Mouse (Mus musculus) CH12.LX (cell line): ENCODE measurements at regions not wholly inside any gene's neighbourhood (a gene's known extent, or its start where the extent isn't known, plus 50 kb on each side); places are given as distances from the start of the nearest gene placed in this dataset.

Experiments
- DNase-seq: peaks from one replicate; pipeline ENCODE4 v3.0.0-alpha.2; 2013; ENCODE audit errors: extremely low read depth
- H3K27ac ChIP-seq: 2 replicates; pipeline ENCODE4 v1.5.1; 2012; ENCODE audit warnings: low read depth, mild to moderate bottlenecking, control low read depth, moderate library complexity; ENCODE audit not compliant: insufficient read depth
- H3K27me3 ChIP-seq: replicated peaks from 2 replicates; pipeline ENCODE3; 2012; ENCODE audit warnings: inconsistent platforms
- H3K36me3 ChIP-seq, 2 experiments: replicated peaks in 1 of 2; 2 replicates each; pipeline versions ENCODE3 to v1.6.1; 2012; ENCODE audit warnings: inconsistent platforms in 1 of 2, low read length in 1 of 2, mild to moderate bottlenecking in 1 of 2, mixed read lengths in 1 of 2, moderate library complexity in 1 of 2; ENCODE audit not compliant: control insufficient read depth in 1 of 2, insufficient read depth in 1 of 2
- H3K4me1 ChIP-seq, 2 experiments: 2 replicates each; pipeline ENCODE4 v1.6.1; 2012; ENCODE audit warnings: inconsistent platforms in 1 of 2, moderate library complexity in 1 of 2; ENCODE audit not compliant: insufficient read depth in 2 of 2, control insufficient read depth in 1 of 2
- H3K4me2 ChIP-seq: 2 replicates; pipeline ENCODE4 v1.6.1; 2012; ENCODE audit warnings: low read depth, mild to moderate bottlenecking, control low read depth; ENCODE audit not compliant: poor library complexity, insufficient read depth, severe bottlenecking
- H3K4me3 ChIP-seq, 3 experiments: fragments of 150-350 bp in 1 of 3; sonication (generic) in 1 of 3; replicated peaks in 1 of 3; 2 replicates each; pipeline versions ENCODE3 to v1.5.1; 2011 to 2012; ENCODE audit warnings: low read depth in 2 of 3, low read length in 2 of 3, mild to moderate bottlenecking in 2 of 3, moderate library complexity in 2 of 3, control low read depth in 1 of 3, improper control_type of control experiment in 1 of 3, inconsistent platforms in 1 of 3, mixed read lengths in 1 of 3; ENCODE audit not compliant: poor library complexity in 1 of 3
- H3K79me2 ChIP-seq: replicated peaks from 2 replicates; pipeline ENCODE4 v1.6.1; 2012; ENCODE audit warnings: mild to moderate bottlenecking, moderate library complexity; ENCODE audit not compliant: control insufficient read depth, poor library complexity, insufficient read depth, severe bottlenecking; ENCODE audit errors: extremely low read depth
- H3K9ac ChIP-seq: 2 replicates; pipeline ENCODE4 v1.6.1; 2012; ENCODE audit warnings: low read depth, mild to moderate bottlenecking, control low read depth, moderate library complexity; ENCODE audit not compliant: insufficient read depth
- H3K9me3 ChIP-seq: replicated peaks from 2 replicates; pipeline ENCODE3; 2012; ENCODE audit warnings: low read length, inconsistent platforms, mixed read lengths
- BHLHE40 ChIP-seq: IDR thresholded peaks from 2 replicates; pipeline ENCODE4 v1.6.1; 2011; ENCODE audit warnings: mild to moderate bottlenecking, low read depth, low read length, improper control_type of control experiment
- CHD2 ChIP-seq: IDR thresholded peaks from 2 replicates; pipeline ENCODE4 v1.6.1; 2011; ENCODE audit warnings: low read length, improper control_type of control experiment
- CTCF ChIP-seq, 2 experiments: IDR thresholded peaks in 1 of 2; conservative IDR thresholded peaks in 1 of 2; 2 replicates each; pipeline ENCODE4 v1.5.1; 2011 to 2012; ENCODE audit warnings: low read depth in 2 of 2, low read length in 2 of 2, improper control_type of control experiment in 1 of 2, inconsistent platforms in 1 of 2, mild to moderate bottlenecking in 1 of 2, moderate library complexity in 1 of 2
- ELF1 ChIP-seq: IDR thresholded peaks from 2 replicates; pipeline ENCODE4 v1.6.1; 2014; ENCODE audit warnings: low read depth, mild to moderate bottlenecking, inconsistent platforms, low read length, improper control_type of control experiment
- ETS1 ChIP-seq: conservative IDR thresholded peaks from 2 replicates; pipeline ENCODE4 v1.6.1; 2012; ENCODE audit warnings: low read depth, mild to moderate bottlenecking, inconsistent platforms, low read length, improper control_type of control experiment, moderate library complexity
- HCFC1 ChIP-seq: IDR thresholded peaks from 2 replicates; pipeline ENCODE4 v1.6.1; 2012; ENCODE audit warnings: low read depth, mild to moderate bottlenecking, inconsistent platforms, low read length, improper control_type of control experiment
- JUND ChIP-seq: conservative IDR thresholded peaks from 2 replicates; pipeline ENCODE4 v1.6.1; 2011; ENCODE audit warnings: low read depth, low read length, improper control_type of control experiment
- MAFK ChIP-seq: IDR thresholded peaks from 2 replicates; pipeline ENCODE4 v1.6.1; 2011; ENCODE audit warnings: low read length, improper control_type of control experiment; ENCODE audit not compliant: insufficient replicate concordance
- MAZ ChIP-seq: IDR thresholded peaks from 2 replicates; pipeline ENCODE4 v1.6.1; 2012; ENCODE audit warnings: low read depth, mild to moderate bottlenecking, inconsistent platforms, low read length, improper control_type of control experiment, moderate library complexity
- MXI1 ChIP-seq: IDR thresholded peaks from 2 replicates; pipeline ENCODE4 v1.6.1; 2011; ENCODE audit warnings: mild to moderate bottlenecking, low read depth, low read length, improper control_type of control experiment
- MYC ChIP-seq: IDR thresholded peaks from 2 replicates; pipeline ENCODE4 v1.6.1; 2011; ENCODE audit warnings: low read depth, mild to moderate bottlenecking, improper control_type of control experiment, low read length
- POLR2A ChIP-seq: IDR thresholded peaks from 2 replicates; pipeline ENCODE4 v1.6.1; 2011; ENCODE audit warnings: low read depth, mild to moderate bottlenecking, improper control_type of control experiment, low read length
- SIN3A ChIP-seq: IDR thresholded peaks from 2 replicates; pipeline ENCODE4 v1.6.1; 2012; ENCODE audit warnings: low read length, improper control_type of control experiment, inconsistent platforms
- TBP ChIP-seq: conservative IDR thresholded peaks from 2 replicates; pipeline ENCODE4 v1.6.1; 2011; ENCODE audit warnings: low read depth, low read length, improper control_type of control experiment
- TCF12 ChIP-seq: IDR thresholded peaks from 2 replicates; pipeline ENCODE4 v1.6.1; 2014; ENCODE audit warnings: low read depth, mild to moderate bottlenecking, inconsistent platforms, low read length, improper control_type of control experiment
- USF1 ChIP-seq: IDR thresholded peaks from 2 replicates; pipeline ENCODE4 v1.6.1; 2014; ENCODE audit warnings: low read depth, mild to moderate bottlenecking, inconsistent platforms, low read length, improper control_type of control experiment
- ZC3H11A ChIP-seq: IDR thresholded peaks from 2 replicates; pipeline ENCODE4 v1.6.1; 2012; ENCODE audit warnings: low read depth, mild to moderate bottlenecking, inconsistent platforms, low read length, improper control_type of control experiment
- ZNF384 ChIP-seq: IDR thresholded peaks from 2 replicates; pipeline ENCODE4 v1.6.1; 2012; ENCODE audit warnings: low read depth, low read length, improper control_type of control experiment, inconsistent platforms
- dilution Hi-C: fragments of 300-500 bp; cut with MboI; formaldehyde crosslinking; loops from 2 replicates; pipeline ENCODE4 v1.14.3; 2020; ENCODE audit warnings: low sequenced_read_pairs; ENCODE audit not compliant: extremely low pct_unique_long_range_greater_than_20kb, extremely low pct_ligation_motif_present
- in situ Hi-C: fragments of 300-500 bp; cut with MboI; formaldehyde crosslinking; loops from 3 replicates; pipeline ENCODE4 v1.14.3; 2019; ENCODE audit warnings: low sequenced_read_pairs, low pct_ligation_motif_present, low pct_unique_long_range_greater_than_20kb, mixed read lengths

GRCm38 (mm10) chr1:184358226-184358568, 324.1 kb upstream of the 1700056E22Rik start:
- Histone ChIP-seq H3K4me1 (no peaks in the 10 kb centered on the region), H3K79me2 (no peaks in the 10 kb centered on the region), H3K27me3 (no peaks in the 10 kb centered on the region), H3K36me3 (no peaks in the 10 kb centered on the region), H3K27ac (no peak overlapping the region), H3K9ac (no peak overlapping the region), H3K4me2 (no peak overlapping the region), H3K9me3 (no peaks in the 10 kb centered on the region), H3K4me3 (no peak overlapping the region)
- no peak for DNase-seq
- in situ Hi-C loops: no loop called here
- dilution Hi-C loops: no loop called here
- TF ChIP-seq MAFK (no peak), MAZ (no peak), TBP (no peak)
- TF ChIP-seq, all 38 proteins: peak for 0

DNA sequence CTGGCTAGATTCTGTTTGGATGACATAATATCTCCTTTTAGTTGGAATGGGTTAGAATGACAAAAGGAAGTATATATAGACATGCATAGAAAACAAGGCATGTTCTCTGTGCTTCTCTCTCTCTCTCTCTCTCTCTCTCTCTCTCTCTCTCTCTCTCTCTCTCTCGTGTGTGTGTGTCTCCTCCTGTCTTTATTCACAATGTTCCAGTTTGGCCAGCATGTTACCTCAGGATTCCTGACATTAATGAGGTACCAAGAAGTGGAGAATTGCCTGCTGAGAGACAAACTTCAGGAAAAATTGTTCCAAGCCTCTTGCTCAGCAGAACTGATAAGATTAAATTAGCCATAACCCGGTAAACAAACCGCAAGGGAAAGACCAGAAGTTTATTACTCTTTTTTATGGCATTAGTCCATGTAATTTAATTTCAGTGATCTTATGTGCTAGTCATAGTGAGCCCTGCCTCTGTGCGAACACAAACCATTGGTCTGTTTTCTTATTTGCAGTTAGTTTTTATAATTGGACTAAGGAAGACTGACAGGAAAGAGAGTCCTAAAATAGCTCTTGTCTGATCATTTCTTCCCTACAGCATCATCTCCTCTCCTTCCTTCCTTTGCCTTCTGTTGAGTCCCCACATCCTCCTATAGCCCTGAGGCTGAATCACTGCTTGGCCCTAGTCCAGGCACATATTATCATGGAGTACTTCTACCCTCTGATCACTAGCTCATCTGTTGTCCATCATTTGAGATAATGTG, 323.5 kb upstream of the 1700056E22Rik start:
- in situ Hi-C loops: no loop called here
- Histone ChIP-seq H3K9me3 (no peaks in the 10 kb centered on the region), H3K79me2 (no peaks in the 10 kb centered on the region), H3K4me1 (no peaks in the 10 kb centered on the region), H3K4me2 (no peak overlapping the region), H3K27me3 (no peaks in the 10 kb centered on the region), H3K9ac (no peak overlapping the region), H3K27ac (no peak overlapping the region), H3K36me3 (no peaks in the 10 kb centered on the region), H3K4me3 (no peak overlapping the region)
- DNase-seq: no peak
- TF ChIP-seq SIN3A: no peak
- no peak for TF ChIP-seq MYC
- TF ChIP-seq MAFK: no peak
- TF ChIP-seq BHLHE40: no peak
- TF ChIP-seq CTCF (conservative IDR thresholded peaks at IDR 0.05 in 1 of 2, IDR thresholded peaks at IDR 0.05 in 1 of 2; ENCODE audit: low read depth in 2 of 2, low read length in 2 of 2): no peak
- TF ChIP-seq MXI1: no peak
- dilution Hi-C loops: no loop called here

DNA sequence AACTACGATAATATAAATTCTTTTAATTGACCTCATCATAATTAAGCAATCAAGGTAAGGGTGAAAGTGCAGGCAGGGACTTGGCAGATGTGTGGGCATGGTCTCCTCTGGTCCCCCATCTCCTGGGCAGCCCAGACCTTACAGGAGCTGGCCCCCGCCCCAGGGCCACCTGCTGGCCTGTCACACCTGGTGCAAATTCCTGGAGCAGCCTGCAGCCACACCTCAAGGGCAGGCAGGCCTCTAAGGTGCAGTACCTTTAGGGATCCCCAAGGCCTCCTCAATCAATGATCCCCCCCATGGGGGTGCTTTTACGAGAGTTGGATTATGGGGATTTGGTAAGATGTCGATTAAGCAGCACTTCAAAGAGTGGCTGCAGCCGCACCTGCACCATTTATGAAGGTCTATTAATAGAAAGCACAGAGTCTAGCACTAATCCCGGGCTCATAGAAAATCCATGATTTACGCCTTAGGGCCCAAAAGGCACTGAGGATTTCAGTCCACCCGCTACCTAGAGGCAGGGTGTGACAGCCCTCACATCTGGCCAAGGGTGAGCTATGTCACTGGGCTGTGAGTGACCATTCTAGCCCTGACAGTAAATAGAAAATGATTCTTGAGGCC, 319.8 kb upstream of the 1700056E22Rik start:
- H3K4me1 ChIP-seq: no peaks in the 10 kb centered on the region
- in situ Hi-C loops: no loop called here

More for the DNA sequence above, 319.8 kb upstream of the 1700056E22Rik start:
- dilution Hi-C loops: no loop called here
- no peaks in the 10 kb centered on the region for H3K27me3 ChIP-seq
- H3K4me3 ChIP-seq: no peak overlapping the region
- no peak overlapping the region for H3K9ac ChIP-seq
- TF ChIP-seq ETS1: no peak
- TF ChIP-seq ZC3H11A: no peak
- TF ChIP-seq POLR2A: no peak
- TF ChIP-seq ELF1: no peak
- no peak for TF ChIP-seq JUND
- TF ChIP-seq USF1: no peak
- no peak for TF ChIP-seq TBP
- no peak for TF ChIP-seq CHD2
- TF ChIP-seq ZNF384: no peak
- TF ChIP-seq TCF12: no peak
- no peak for TF ChIP-seq HCFC1
- TF ChIP-seq CTCF (conservative IDR thresholded peaks at IDR 0.05 in 1 of 2, IDR thresholded peaks at IDR 0.05 in 1 of 2; ENCODE audit: low read depth in 2 of 2, low read length in 2 of 2): no peak
- no peaks in the 10 kb centered on the region for H3K36me3 ChIP-seq
- no peak overlapping the region for H3K27ac ChIP-seq
- H3K9me3 ChIP-seq: no peaks in the 10 kb centered on the region
- no peaks in the 10 kb centered on the region for H3K79me2 ChIP-seq
- H3K4me2 ChIP-seq: no peak overlapping the region
- DNase-seq: no peak
